In the genomic region with DNA sequence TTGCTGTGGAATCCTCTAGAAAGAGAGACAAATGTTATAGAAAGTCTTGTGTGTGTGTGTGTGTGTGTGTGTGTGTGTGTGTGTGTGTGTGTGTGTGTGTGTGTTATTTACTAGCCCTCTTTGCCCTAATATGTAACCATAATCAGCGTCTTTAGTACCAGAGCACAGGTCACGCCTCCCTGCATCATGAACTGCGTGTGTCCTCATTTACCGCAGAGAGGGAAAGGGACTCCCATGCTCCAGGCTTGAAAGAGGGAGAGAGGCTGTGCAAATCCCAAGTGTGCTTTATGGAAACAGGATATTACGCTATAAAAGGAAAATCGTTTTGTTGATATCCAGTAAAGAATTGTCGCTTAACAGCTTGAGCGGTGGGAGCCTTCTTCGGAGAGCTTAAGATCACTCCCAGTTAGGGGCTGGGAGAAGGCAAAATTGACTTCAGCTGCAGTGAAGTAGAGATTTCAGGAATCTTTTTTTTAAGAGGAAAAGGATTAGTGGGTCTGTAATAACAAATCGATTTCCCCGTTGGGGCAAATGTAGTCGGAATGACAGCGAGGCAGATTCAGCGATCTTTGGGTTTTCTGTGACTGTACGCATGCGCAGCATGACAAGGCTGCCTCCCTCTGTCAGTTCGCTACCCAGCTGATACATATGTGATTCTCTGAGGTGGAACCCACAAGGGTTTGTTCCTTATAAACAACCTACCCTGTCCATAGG, we compare ENCODE assay signal across 8 mouse cellular contexts.
DNase-seq lines count a peak whose midpoint lies in the region; ATAC-seq and TF ChIP-seq lines count a peak whose summit lies in the region.

No protein-coding gene starts in this region.

- H3K9ac ChIP-seq in limb, embryonic 15.5 days = no peak overlapping the region

- ATAC-seq in CD4-positive, CD25-positive, alpha-beta regulatory T cell, adult 4 months = no peak
- no peak for ATAC-seq in megakaryocyte, adult 5-6 weeks (ENCODE audit: poor library complexity, severe bottlenecking)
- no peak for ATAC-seq in limb, embryonic 15.5 days (ENCODE audit: insufficient number of reproducible peaks, low FRiP score, low TSS enrichment, low read depth)
- no peak for ATAC-seq in erythroblast, adult 5-6 weeks (replicated peaks; ENCODE audit: low FRiP score, poor library complexity, severe bottlenecking)

- H3K9me3 ChIP-seq in megakaryocyte, embryonic 14.5 days = peaks cover 8% of the 10 kb centered on the region; the same call in 1 of the 2 replicates
- H3K9me3 ChIP-seq in limb, embryonic 15.5 days = no peaks in the 10 kb centered on the region

- no peak overlapping the region for H3K27ac ChIP-seq in limb, embryonic 15.5 days
- no peak overlapping the region for H3K27ac ChIP-seq in kidney, adult 2 months (ENCODE audit: insufficient read depth, low read depth, low read length)

- no peaks in the 10 kb centered on the region for H3K36me3 ChIP-seq in megakaryocyte, embryonic 14.5 days (replicated peaks; ENCODE audit: low read length)
- no peaks in the 10 kb centered on the region for H3K36me3 ChIP-seq in limb, embryonic 15.5 days
- H3K36me3 ChIP-seq in kidney, adult 2 months (ENCODE audit: control insufficient read depth, insufficient read depth, low read length) = no peaks in the 10 kb centered on the region

- peak overlapping the region; percentile 35 for H3K4me2 ChIP-seq in limb, embryonic 15.5 days

- no peaks in the 10 kb centered on the region for H3K4me1 ChIP-seq in megakaryocyte, embryonic 14.5 days
- no peaks in the 10 kb centered on the region for H3K4me1 ChIP-seq in limb, embryonic 15.5 days
- H3K4me1 ChIP-seq in kidney, adult 2 months (ENCODE audit: control insufficient read depth, insufficient read depth, low read length) = no peaks in the 10 kb centered on the region

- DNase-seq in CD4-positive, CD25-positive, alpha-beta regulatory T cell, adult 2 months (ENCODE audit: low read depth, low spot score) = peak; percentile 9
- no peak for DNase-seq in right cerebral cortex, adult 2 months (ENCODE audit: low spot score in 2 of 2)
- DNase-seq in kidney, adult 2 months = no peak

- no peak for TF ChIP-seq POLR2A in kidney, adult 2 months (IDR thresholded peaks at IDR 0.05; ENCODE audit: low read depth, low read length)

- peaks cover 7% of the 10 kb centered on the region for H3K27me3 ChIP-seq in megakaryocyte, embryonic 14.5 days (replicated peaks)
- H3K27me3 ChIP-seq in limb, embryonic 15.5 days = no peaks in the 10 kb centered on the region
- no peaks in the 10 kb centered on the region for H3K27me3 ChIP-seq in kidney, adult 2 months (replicated peaks; ENCODE audit: control insufficient read depth, insufficient read depth, low read length)

- no peak for TF ChIP-seq CTCF in kidney, adult 2 months (conservative IDR thresholded peaks at IDR 0.05; ENCODE audit: insufficient read depth, insufficient read length, low read depth, low read length)

- peak overlapping the region; percentile 77 for H3K4me3 ChIP-seq in megakaryocyte, embryonic 14.5 days (replicated peaks)
- H3K4me3 ChIP-seq in limb, embryonic 15.5 days = peak overlapping the region; percentile 34
- H3K4me3 ChIP-seq in kidney, adult 2 months (ENCODE audit: insufficient read depth, low read depth, low read length) = no peak overlapping the region

- WGBS in limb, embryonic 15.5 days = 21% methylated on average over 17 of the region's 17 CpGs
- WGBS in kidney, adult 2 months = 42% methylated on average over 17 of the region's 17 CpGs
